Comparison of ENCODE assay signal across 9 mouse cellular contexts in the genomic region with DNA sequence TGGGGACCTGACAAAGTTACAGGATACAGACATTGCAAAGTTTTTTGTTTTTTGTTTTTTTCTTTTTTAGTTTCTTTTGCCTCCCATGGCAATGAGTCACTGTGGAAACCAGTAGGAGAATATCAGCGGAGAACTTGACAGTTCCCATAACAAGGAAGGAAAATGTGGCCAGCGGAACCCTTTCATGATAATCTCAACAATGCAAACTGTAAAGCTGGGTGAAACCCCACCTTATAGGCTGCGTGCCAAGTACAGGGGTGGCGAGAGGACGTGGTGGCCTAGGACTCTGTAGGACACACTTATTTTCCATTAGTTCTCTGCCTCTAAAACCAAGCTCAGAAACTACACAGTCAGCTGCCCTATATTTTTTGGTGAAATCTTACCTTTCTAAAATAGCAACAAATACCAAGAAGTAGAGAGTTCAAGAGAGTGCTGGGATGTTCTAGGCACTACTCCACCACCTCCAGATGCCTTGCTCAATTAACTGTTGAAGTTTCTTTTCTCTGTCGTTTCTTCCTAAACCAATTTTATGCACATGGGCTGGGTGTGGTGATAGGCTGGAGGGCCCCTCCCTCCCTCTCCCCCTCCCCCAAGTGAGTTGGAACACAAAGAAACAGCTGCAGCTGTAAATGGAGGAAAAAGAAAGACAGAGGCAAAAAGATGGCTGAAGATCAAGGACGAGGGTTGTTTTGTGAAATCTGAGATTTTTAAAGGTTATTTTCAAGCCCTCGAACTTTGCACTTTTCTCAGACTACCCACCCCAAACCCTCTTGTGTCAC.
DNase-seq lines count a peak whose midpoint lies in the region; ATAC-seq and TF ChIP-seq lines count a peak whose summit lies in the region.
"Had no signal": no experiment of that assay in that cellular context is flagged by ENCODE, and none has a peak within 500 bp of the region (broad histone marks: within the 10 kb centered on the region; RNA-seq: fewer than 3 reads in every experiment).

No protein-coding gene starts in this region.

- TF ChIP-seq CTCF in lung, embryonic 14.5 days (IDR thresholded peaks at IDR 0.05; ENCODE audit: low read depth): no peak

- no peaks in the 10 kb centered on the region for H3K36me3 ChIP-seq in heart, embryonic 11.5 days (ENCODE audit: control insufficient read depth, insufficient read depth, low read length)
- no peaks in the 10 kb centered on the region for H3K36me3 ChIP-seq in lung, embryonic 14.5 days (ENCODE audit: insufficient read depth)
- H3K36me3 ChIP-seq: embryonic facial prominence, embryonic 12.5 days had no signal

- no peak overlapping the region for H3K4me2 ChIP-seq in heart, embryonic 11.5 days
- H3K4me2 ChIP-seq in lung, embryonic 14.5 days: no peak overlapping the region
- H3K4me2 ChIP-seq: embryonic facial prominence, embryonic 12.5 days had no signal

- no peaks in the 10 kb centered on the region for H3K9me3 ChIP-seq in heart, embryonic 11.5 days (replicated peaks; ENCODE audit: control insufficient read depth, low read length)
- no peaks in the 10 kb centered on the region for H3K9me3 ChIP-seq in lung, embryonic 14.5 days (ENCODE audit: low read depth, low read length)
- H3K9me3 ChIP-seq: embryonic facial prominence, embryonic 12.5 days had no signal

- DNase-seq in adrenal gland, postnatal 10 days: peak; percentile 10
- no peak for DNase-seq in adrenal gland, adult 18-20 months (ENCODE audit: low spot score in 2 of 2)
- peak; percentile 50 for DNase-seq in lung, embryonic 14.5 days
- no peak for DNase-seq in cerebellum, postnatal 36 days
- DNase-seq in cerebellum, postnatal 4 days (ENCODE audit: low spot score in 2 of 2): no peak
- no peak for DNase-seq in layer of hippocampus, adult 18-20 months (ENCODE audit: low spot score in 2 of 2)

- no peaks in the 10 kb centered on the region for H3K27me3 ChIP-seq in heart, embryonic 11.5 days (ENCODE audit: control insufficient read depth, insufficient read depth, low read length)
- H3K27me3 ChIP-seq in lung, embryonic 14.5 days (ENCODE audit: insufficient read depth, low read length): no peaks in the 10 kb centered on the region
- H3K27me3 ChIP-seq: embryonic facial prominence, embryonic 12.5 days had no signal

- H3K9ac ChIP-seq in heart, embryonic 11.5 days (ENCODE audit: low read depth, low read length): no peak overlapping the region
- no peak overlapping the region for H3K9ac ChIP-seq in lung, embryonic 14.5 days
- H3K9ac ChIP-seq: embryonic facial prominence, embryonic 12.5 days had no signal

- H3K4me1 ChIP-seq in heart, embryonic 11.5 days (ENCODE audit: control insufficient read depth, insufficient read depth, low read length): no peaks in the 10 kb centered on the region; the same call in 1 of the 2 replicates
- 0 out of 2 replicates have a peak, but pooled peaks cover 4% of the 10 kb centered on the region for H3K4me1 ChIP-seq in lung, embryonic 14.5 days (ENCODE audit: insufficient read depth)

- H3K27ac ChIP-seq in heart, embryonic 11.5 days (ENCODE audit: low read depth, low read length): peak overlapping the region; percentile 43
- H3K27ac ChIP-seq in lung, embryonic 14.5 days (ENCODE audit: low read depth): no peak overlapping the region
- H3K27ac ChIP-seq: embryonic facial prominence, embryonic 12.5 days had no signal

- H3K4me3 ChIP-seq in heart, embryonic 11.5 days (ENCODE audit: low read depth, low read length): no peak overlapping the region
- H3K4me3 ChIP-seq in lung, embryonic 14.5 days (ENCODE audit: low read depth, low read length): no peak overlapping the region
- H3K4me3 ChIP-seq: embryonic facial prominence, embryonic 12.5 days had no signal

- ATAC-seq in CD4-positive, CD25-positive, alpha-beta regulatory T cell, adult 4 months: peak; percentile 59
- ATAC-seq in heart, embryonic 11.5 days (replicated peaks; ENCODE audit: insufficient number of reproducible peaks, low FRiP score, low TSS enrichment): peak; percentile 75
- no peak for ATAC-seq in lung, embryonic 14.5 days (ENCODE audit: insufficient read depth)

- WGBS in heart, embryonic 11.5 days (ENCODE audit: insufficient replicate concordance): 52% methylated on average over 8 of the region's 8 CpGs
- 49% methylated on average over 8 of the region's 8 CpGs for WGBS in lung, embryonic 14.5 days

Comparison
In these comparisons a context has a peak if more than half of its experiments do, and no peak if none do; other contexts are left out.
1. DNase-seq: peak in adrenal gland, postnatal 10 days (single experiment) and lung, embryonic 14.5 days (single experiment); none in adrenal gland, adult 18-20 months (0 of 2), cerebellum, postnatal 36 days (0 of 2), cerebellum, postnatal 4 days (0 of 2) and layer of hippocampus, adult 18-20 months (0 of 2).